Mouse (Mus musculus) MEL (cell line): Measurements from ENCODE around the gene Tspan8. TPM values are rescaled to one million over a fixed set of nuclear protein-coding genes. Genes with fewer than 3 reads are reported as not detected.

ENCODE experiments used
- DNase-seq: peaks from one replicate; pipeline ENCODE4 v3.0.0; 2011; ENCODE audit warnings: low read depth, low spot score
- H3K27ac ChIP-seq: 2 replicates; pipeline ENCODE4 v1.5.1; 2012; ENCODE audit warnings: low read depth, mild to moderate bottlenecking, control low read depth, low read length, moderate library complexity; ENCODE audit not compliant: control insufficient read depth
- H3K27me3 ChIP-seq, 2 experiments: fragments of 150-350 bp in 1 of 2; sonication (generic) in 1 of 2; 2 replicates each; pipeline ENCODE4 v1.6.1; 2012; ENCODE audit warnings: low read length in 2 of 2, mild to moderate bottlenecking in 2 of 2, improper control_type of control experiment in 1 of 2, moderate library complexity in 1 of 2; ENCODE audit not compliant: insufficient read depth in 2 of 2, control insufficient read depth in 1 of 2
- H3K36me3 ChIP-seq, 2 experiments: 2 replicates each; pipeline ENCODE4 v1.6.1; 2012 to 2014; ENCODE audit warnings: low read length in 2 of 2, improper control_type of control experiment in 1 of 2, inconsistent platforms in 1 of 2, mild to moderate bottlenecking in 1 of 2; ENCODE audit not compliant: insufficient read depth in 2 of 2, control insufficient read depth in 1 of 2
- H3K4me1 ChIP-seq, 2 experiments: fragments of 150-350 bp in 1 of 2; sonication (generic) in 1 of 2; 2 replicates each; pipeline ENCODE4 v1.6.1; 2012; ENCODE audit warnings: low read length in 2 of 2, improper control_type of control experiment in 1 of 2, mild to moderate bottlenecking in 1 of 2; ENCODE audit not compliant: insufficient read depth in 2 of 2, control insufficient read depth in 1 of 2
- H3K4me3 ChIP-seq, 2 experiments: fragments of 150-350 bp in 1 of 2; sonication (generic) in 1 of 2; 2 replicates each; pipeline ENCODE4 v1.5.1; 2012; ENCODE audit warnings: low read depth in 2 of 2, low read length in 2 of 2, mild to moderate bottlenecking in 2 of 2, moderate library complexity in 2 of 2, control low read depth in 1 of 2, improper control_type of control experiment in 1 of 2; ENCODE audit not compliant: control insufficient read depth in 1 of 2, insufficient read depth in 1 of 2
- H3K79me2 ChIP-seq: 2 replicates; pipeline ENCODE4 v1.6.1; 2012; ENCODE audit warnings: mild to moderate bottlenecking, low read length, moderate library complexity; ENCODE audit not compliant: control insufficient read depth, poor library complexity, insufficient read depth
- H3K9ac ChIP-seq: 2 replicates; pipeline ENCODE4 v1.6.1; 2012; ENCODE audit warnings: low read depth, mild to moderate bottlenecking, control low read depth, low read length, moderate library complexity; ENCODE audit not compliant: control insufficient read depth, poor library complexity, severe bottlenecking
- H3K9me3 ChIP-seq: fragments of 150-350 bp; sonication (generic); replicated peaks from 2 replicates; pipeline ENCODE4 v1.6.1; 2012; ENCODE audit warnings: mild to moderate bottlenecking, low read length, improper control_type of control experiment, moderate library complexity; ENCODE audit not compliant: insufficient read depth
- CHD2 ChIP-seq: IDR thresholded peaks from 2 replicates; pipeline ENCODE4 v1.6.1; 2011; ENCODE audit warnings: low read length, improper control_type of control experiment
- E2F4 ChIP-seq: IDR thresholded peaks from 2 replicates; pipeline ENCODE4 v1.6.1; 2011; ENCODE audit warnings: low read depth, low read length, improper control_type of control experiment, borderline replicate concordance
- ELF1 ChIP-seq: IDR thresholded peaks from 2 replicates; pipeline ENCODE4 v1.6.1; 2014; ENCODE audit warnings: low read depth, mild to moderate bottlenecking, inconsistent platforms, low read length, improper control_type of control experiment, moderate library complexity
- EP300 ChIP-seq, 2 experiments: IDR thresholded peaks; 2 replicates each; pipeline ENCODE4 v1.6.1; 2011; ENCODE audit warnings: improper control_type of control experiment in 2 of 2, low read length in 2 of 2, low read depth in 1 of 2, mild to moderate bottlenecking in 1 of 2
- ETS1 ChIP-seq: IDR thresholded peaks from 2 replicates; pipeline ENCODE4 v1.6.1; 2012; ENCODE audit warnings: low read depth, mild to moderate bottlenecking, inconsistent platforms, low read length, improper control_type of control experiment, moderate library complexity
- GATA1 ChIP-seq: IDR thresholded peaks from 2 replicates; pipeline ENCODE4 v1.6.1; 2011; ENCODE audit warnings: low read depth, low read length, improper control_type of control experiment
- HCFC1 ChIP-seq: IDR thresholded peaks from 2 replicates; pipeline ENCODE4 v1.6.1; 2012; ENCODE audit warnings: low read depth, mild to moderate bottlenecking, inconsistent platforms, low read length, improper control_type of control experiment, moderate library complexity
- KAT2A ChIP-seq: conservative IDR thresholded peaks from 2 replicates; pipeline ENCODE4 v1.6.1; 2012; ENCODE audit warnings: low read depth, low read length, improper control_type of control experiment, inconsistent platforms
- MAFK ChIP-seq: IDR thresholded peaks from 2 replicates; pipeline ENCODE4 v1.6.1; 2011; ENCODE audit warnings: low read depth, mild to moderate bottlenecking, low read length, improper control_type of control experiment, borderline replicate concordance
- MAX ChIP-seq: IDR thresholded peaks from 2 replicates; pipeline ENCODE4 v1.6.1; 2011; ENCODE audit warnings: low read length, improper control_type of control experiment
- NELFE ChIP-seq: IDR thresholded peaks from 2 replicates; pipeline ENCODE4 v1.6.1; 2011; ENCODE audit warnings: low read depth, low read length, improper control_type of control experiment
- NRF1 ChIP-seq: IDR thresholded peaks from 2 replicates; pipeline ENCODE4 v1.6.1; 2014; ENCODE audit warnings: low read depth, mild to moderate bottlenecking, inconsistent platforms, low read length, improper control_type of control experiment, moderate library complexity; ENCODE audit not compliant: poor library complexity, insufficient read depth, severe bottlenecking
- POLR2A ChIP-seq, 2 experiments: IDR thresholded peaks; 2 replicates each; pipeline ENCODE4 v1.6.1; 2011 to 2012; ENCODE audit warnings: low read length in 2 of 2, mild to moderate bottlenecking in 2 of 2, control low read depth in 1 of 2, improper control_type of control experiment in 1 of 2, low read depth in 1 of 2, moderate library complexity in 1 of 2; ENCODE audit not compliant: control insufficient read depth in 1 of 2, insufficient read depth in 1 of 2, poor library complexity in 1 of 2
- POLR2AphosphoS2 ChIP-seq: IDR thresholded peaks from 2 replicates; pipeline ENCODE4 v1.6.1; 2011; ENCODE audit warnings: low read length, improper control_type of control experiment
- POLR2AphosphoS5 ChIP-seq: IDR thresholded peaks from 2 replicates; pipeline ENCODE4 v1.6.1; 2012; ENCODE audit warnings: low read depth, borderline replicate concordance, mild to moderate bottlenecking, inconsistent platforms, low read length, moderate library complexity, mixed read lengths
- RAD21 ChIP-seq: IDR thresholded peaks from 2 replicates; pipeline ENCODE4 v1.6.1; 2011; ENCODE audit warnings: mild to moderate bottlenecking, low read depth, low read length, improper control_type of control experiment
- SMC3 ChIP-seq: IDR thresholded peaks from 2 replicates; pipeline ENCODE4 v1.6.1; 2011; ENCODE audit warnings: low read depth, low read length, improper control_type of control experiment
- TCF12 ChIP-seq: IDR thresholded peaks from 2 replicates; pipeline ENCODE4 v1.6.1; 2014; ENCODE audit warnings: low read depth, mild to moderate bottlenecking, inconsistent platforms, low read length, improper control_type of control experiment, moderate library complexity
- ZC3H11A ChIP-seq: IDR thresholded peaks from 2 replicates; pipeline ENCODE4 v1.6.1; 2012; ENCODE audit warnings: low read depth, mild to moderate bottlenecking, inconsistent platforms, low read length, improper control_type of control experiment
- ZKSCAN1 ChIP-seq: IDR thresholded peaks from 2 replicates; pipeline ENCODE4 v1.6.1; 2012; ENCODE audit warnings: low read depth, mild to moderate bottlenecking, inconsistent platforms, low read length, improper control_type of control experiment, moderate library complexity
- polyA plus RNA-seq, 2 experiments: library from polyadenylated mRNA; stranded (reverse) in 1 of 2; unstranded in 1 of 2; fragments of >175 nt in 1 of 2; fragments of >200 nt in 1 of 2; gene quantifications; 2 replicates each; pipeline versions ENCODE4 v1.2.1 to v1.2.4; 2012; ENCODE audit warnings: low replicate concordance in 2 of 2, low read depth in 1 of 2; ENCODE audit not compliant: insufficient read length in 2 of 2, insufficient read depth in 1 of 2, missing spikeins in 1 of 2
- total RNA-seq: library from RNA; depleted of rRNA; stranded (reverse); fragments of 300-350 nt; gene quantifications from 2 replicates; pipeline ENCODE4 v1.2.3, GENCODE M21; 2012

The Tspan8 gene
- total and polyA plus RNA-seq, 3 experiments: 6.4 to 16.9 TPM; not detected in 1

DNA sequence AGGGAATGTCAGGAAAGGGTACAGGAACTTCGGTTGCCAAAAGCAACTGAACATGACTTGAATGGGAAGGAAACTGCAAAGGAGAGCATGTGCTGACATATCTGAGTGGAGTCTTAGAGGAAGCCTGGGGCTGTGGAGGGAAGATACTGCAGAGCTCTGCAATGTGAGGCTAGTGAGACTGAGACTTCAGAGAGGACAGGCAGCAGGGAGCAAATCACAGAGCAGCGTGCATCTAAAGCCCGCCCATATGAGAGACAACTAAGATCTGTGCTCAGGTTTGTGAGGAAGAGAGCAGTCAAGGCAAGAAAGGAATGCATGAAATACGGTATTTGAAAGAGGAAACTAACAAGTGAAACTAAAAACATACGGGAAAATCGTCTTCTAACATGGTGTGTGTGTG is 76.3 kb downstream of the Tspan8 start:
- peak overlapping the region; percentile 27 to 49 for H3K4me3 ChIP-seq
- DNase-seq: peak; percentile 77
- H3K27ac ChIP-seq: no peak overlapping the region
- peaks cover 0 to 2% of the 10 kb centered on the region in 2 experiments; a peak in 1 of 4 replicates for H3K36me3 ChIP-seq
- H3K4me1 ChIP-seq: no peaks in the 10 kb centered on the region
- TF ChIP-seq POLR2AphosphoS5 (no peak), KAT2A (no peak), RAD21 (no peak), NELFE (no peak), E2F4 (no peak), SMC3 (no peak), MAX (peak; percentile 25; the same call in 1 of the 2 replicates), TCF12 (no peak)
- H3K9ac ChIP-seq: 0 out of 2 replicates have a peak overlapping the region, but pooled peaks have one; percentile 4
- no peaks in the 10 kb centered on the region; a peak in 1 of 4 replicates for H3K27me3 ChIP-seq
- H3K9me3 ChIP-seq: no peaks in the 10 kb centered on the region
- H3K79me2 ChIP-seq: no peaks in the 10 kb centered on the region

GRCm38 (mm10) chr10:115894045-115894444 is 77.4 kb downstream of the Tspan8 start:
- Histone ChIP-seq H3K27ac (no peak overlapping the region), H3K27me3 (no peaks in the 10 kb centered on the region; a peak in 1 of 4 replicates), H3K79me2 (no peaks in the 10 kb centered on the region), H3K9ac (no peak overlapping the region), H3K9me3 (no peaks in the 10 kb centered on the region), H3K4me1 (no peaks in the 10 kb centered on the region), H3K4me3 (no peak overlapping the region), H3K36me3 (peaks cover 0 to 2% of the 10 kb centered on the region in 2 experiments; a peak in 1 of 4 replicates)
- DNase-seq: no peak
- TF ChIP-seq ETS1 (no peak), HCFC1 (no peak), MAFK (no peak), CHD2 (no peak), EP300 (IDR thresholded peaks at IDR 0.05; ENCODE audit: low read depth in 1 of 2, low read length in 2 of 2) (no peak), ZKSCAN1 (no peak), ZC3H11A (no peak), POLR2AphosphoS5 (no peak), POLR2A (IDR thresholded peaks at IDR 0.05; ENCODE audit: control insufficient read depth in 1 of 2, insufficient read depth in 1 of 2, low read depth in 1 of 2, low read length in 2 of 2, poor library complexity in 1 of 2) (no peak), ELF1 (no peak), E2F4 (no peak), NRF1 (no peak), GATA1 (no peak), POLR2AphosphoS2 (no peak), NELFE (no peak)
